Mouse (Mus musculus): ENCODE data around the gene Adh1.

DNA sequence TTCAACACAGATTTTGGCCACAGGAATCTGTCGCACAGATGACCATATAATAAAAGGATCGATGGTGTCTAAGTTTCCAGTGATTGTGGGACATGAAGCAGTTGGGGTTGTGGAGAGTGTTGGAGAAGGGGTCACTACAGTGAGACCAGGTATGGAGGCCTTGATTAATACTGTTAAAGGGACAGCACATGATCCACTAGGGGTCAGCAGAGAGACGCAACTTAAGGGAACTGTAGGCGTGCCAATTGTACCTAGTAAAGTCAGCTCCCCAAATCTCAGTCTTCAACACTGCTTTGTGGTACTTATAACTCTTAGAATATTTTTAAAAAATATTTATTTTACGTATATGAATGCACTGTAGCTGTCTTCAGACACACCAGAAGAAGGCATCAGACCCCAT, 37.8 kb upstream of the Adh1 start:
- TF ChIP-seq POLR2AphosphoS2 (IDR thresholded peaks at IDR 0.05; ENCODE audit: insufficient read length, low read depth) (no peak), TCF3 (IDR thresholded peaks at IDR 0.05; ENCODE audit: insufficient read length, low read depth) (no peak), TCF12 (IDR thresholded peaks at IDR 0.05; ENCODE audit: insufficient read depth, poor library complexity, severe bottlenecking) (no peak), MYOD1 (IDR thresholded peaks at IDR 0.05; ENCODE audit: control insufficient read depth in 1 of 3, insufficient read length in 2 of 3, low read depth in 2 of 3) (no peak), CEBPB (IDR thresholded peaks at IDR 0.05; ENCODE audit: insufficient read depth, poor library complexity, severe bottlenecking) (no peak), POLR2A (IDR thresholded peaks at IDR 0.05; ENCODE audit: insufficient read length, low read depth) (no peak), USF1 (IDR thresholded peaks at IDR 0.05; ENCODE audit: low read depth) (no peak), E2F4 (IDR thresholded peaks at IDR 0.05; ENCODE audit: insufficient read depth) (no peak), MAX (IDR thresholded peaks at IDR 0.05; ENCODE audit: low read depth) (no peak), MYOG (IDR thresholded peaks at IDR 0.05; ENCODE audit: control insufficient read depth in 1 of 3, insufficient read depth in 1 of 3, insufficient read length in 2 of 3, low read depth in 2 of 3) (no peak), REST (IDR thresholded peaks at IDR 0.05; ENCODE audit: insufficient read depth, insufficient read length) (no peak)

All from myocyte (in vitro differentiated cells).